Mouse (Mus musculus): ENCODE results near the gene Sebox.

The Sebox gene

DNA sequence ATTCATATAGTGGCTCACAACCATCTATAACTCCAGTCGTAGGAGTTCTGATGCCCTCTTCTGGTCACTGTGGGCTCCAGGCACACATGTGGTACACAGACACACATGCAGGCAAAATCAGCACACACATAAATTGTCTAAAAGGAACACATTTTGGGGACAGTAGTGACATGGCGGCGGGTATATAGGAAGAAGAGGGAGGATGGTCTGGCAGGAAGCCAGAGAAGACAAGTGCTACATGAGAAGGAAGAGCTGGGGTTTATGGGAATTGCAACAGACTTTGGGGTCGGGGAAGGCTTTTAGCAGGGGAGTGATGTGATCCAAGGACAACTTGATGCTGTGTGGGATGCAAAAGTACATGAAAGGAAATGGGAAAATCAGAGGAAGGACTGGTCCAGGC, 31.3 kb downstream of the Sebox start:
- DNase-seq (ENCODE audit: low spot score in 2 of 2), result no peak

DNA sequence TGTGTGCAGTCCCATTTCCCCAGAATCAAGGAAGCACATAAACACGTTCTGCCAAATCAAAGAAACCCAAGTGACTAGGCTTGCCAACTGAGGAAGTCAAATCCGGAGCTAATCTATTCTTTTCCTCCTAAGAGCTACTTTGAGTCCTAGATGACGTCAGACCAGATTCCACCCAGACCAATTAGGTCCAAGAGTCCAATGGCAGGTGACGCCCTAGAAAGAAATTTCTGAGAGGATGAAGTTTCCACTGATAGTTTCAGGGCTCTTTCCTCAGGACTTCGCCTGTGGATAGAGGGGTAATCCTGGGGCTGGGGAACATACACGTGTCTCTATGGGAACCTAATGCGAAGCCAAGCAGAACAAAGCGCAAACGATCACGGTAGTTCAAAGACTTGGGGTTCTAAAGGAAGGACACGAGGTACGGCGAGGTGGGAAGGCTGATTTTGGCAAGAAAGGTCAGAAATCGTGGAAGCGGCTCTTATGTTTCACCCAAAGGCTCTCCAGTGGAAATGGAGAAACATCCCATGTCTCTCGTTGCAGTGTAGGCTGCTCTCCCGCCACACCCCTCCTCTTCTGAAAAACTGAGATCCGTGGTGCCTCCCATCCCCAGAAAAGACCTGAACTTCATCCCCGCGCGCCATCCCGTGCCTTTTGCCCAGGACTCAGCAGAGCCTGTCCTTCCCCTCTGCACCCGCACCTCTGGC, 32.3 kb downstream of the Sebox start:
- no peak for DNase-seq (ENCODE audit: low spot score in 2 of 2)

DNA sequence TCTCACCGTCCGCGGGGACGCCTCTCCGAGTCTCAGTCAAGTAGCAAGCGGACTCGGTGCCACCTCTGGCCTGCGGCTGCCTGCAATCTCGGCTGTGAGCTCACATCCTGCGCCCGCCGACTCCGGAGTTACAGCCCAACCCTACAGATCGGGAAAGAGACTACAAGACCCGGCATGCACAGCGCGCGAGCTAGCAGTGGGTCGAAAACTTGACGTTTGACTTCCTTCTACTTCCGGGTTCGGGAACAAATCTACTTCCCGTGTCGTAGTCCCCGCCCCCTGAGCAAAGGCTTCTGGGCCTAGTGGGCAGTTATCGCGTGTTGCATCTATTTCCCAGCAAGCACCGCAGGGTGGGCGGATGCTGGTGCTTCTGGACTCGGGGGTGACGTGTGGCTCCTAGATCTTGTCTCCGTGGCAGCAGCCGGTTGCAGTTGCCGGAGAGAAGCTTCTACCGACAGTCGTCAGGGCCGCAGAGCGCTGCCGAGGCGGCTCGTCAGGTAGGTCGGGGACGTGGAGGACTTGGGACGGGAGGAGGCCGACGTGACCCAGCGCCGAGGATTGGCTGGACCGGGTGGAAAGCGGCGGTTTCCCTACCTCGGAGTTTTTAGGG, 32.9 kb downstream of the Sebox start, which contains the start of the genes Tnfaip1 and Ift20:
TSS of gene Tnfaip1 (minus strand) at position 253 of the 610 bp plus-strand sequence.
TSS of gene Ift20 (plus strand) at position 282 of the 610 bp plus-strand sequence.
- peak; percentile 96 to 97 for DNase-seq (ENCODE audit: low spot score in 2 of 2)

DNA sequence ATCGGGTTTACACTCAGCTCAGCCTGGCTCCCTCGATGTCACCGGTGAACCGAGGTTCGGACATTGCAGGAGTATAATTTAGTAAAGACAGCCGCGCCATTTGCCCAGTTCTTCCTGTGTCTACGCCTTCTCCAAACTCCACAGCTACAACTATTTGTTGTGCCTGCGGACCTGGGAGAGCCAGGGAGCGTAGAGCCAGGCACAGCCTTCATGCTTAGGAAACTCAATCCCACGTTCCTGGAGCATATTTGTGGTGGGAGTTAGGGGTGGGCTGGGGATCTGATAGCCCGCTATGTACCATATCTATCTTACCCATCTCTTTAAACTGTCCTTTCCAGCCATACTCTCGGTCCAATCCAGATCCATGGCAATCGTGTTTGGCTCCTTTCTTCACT, 33.4 kb downstream of the Sebox start:
- DNase-seq (ENCODE audit: low spot score in 2 of 2), result no peak

DNA sequence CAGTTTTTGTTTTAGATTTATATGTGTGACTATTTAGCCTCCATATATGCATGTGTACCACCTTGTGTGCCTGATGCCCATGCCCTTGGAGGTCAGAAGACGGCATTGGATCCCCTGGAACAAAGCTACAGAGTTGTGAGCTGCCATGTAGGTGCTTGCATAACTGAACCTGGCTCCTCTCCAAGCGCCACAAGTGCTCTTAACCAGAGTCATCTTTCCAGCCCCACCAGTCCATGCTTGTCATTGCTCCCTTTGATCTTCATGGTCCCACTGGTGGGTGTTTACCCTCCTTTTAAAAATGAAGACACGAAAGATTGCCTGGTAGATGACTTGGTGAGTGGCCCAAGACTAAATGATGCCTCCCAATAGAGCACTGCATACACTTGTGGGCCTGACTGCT, 37.1 kb downstream of the Sebox start:
- no peak for DNase-seq (ENCODE audit: low spot score in 2 of 2)

DNA sequence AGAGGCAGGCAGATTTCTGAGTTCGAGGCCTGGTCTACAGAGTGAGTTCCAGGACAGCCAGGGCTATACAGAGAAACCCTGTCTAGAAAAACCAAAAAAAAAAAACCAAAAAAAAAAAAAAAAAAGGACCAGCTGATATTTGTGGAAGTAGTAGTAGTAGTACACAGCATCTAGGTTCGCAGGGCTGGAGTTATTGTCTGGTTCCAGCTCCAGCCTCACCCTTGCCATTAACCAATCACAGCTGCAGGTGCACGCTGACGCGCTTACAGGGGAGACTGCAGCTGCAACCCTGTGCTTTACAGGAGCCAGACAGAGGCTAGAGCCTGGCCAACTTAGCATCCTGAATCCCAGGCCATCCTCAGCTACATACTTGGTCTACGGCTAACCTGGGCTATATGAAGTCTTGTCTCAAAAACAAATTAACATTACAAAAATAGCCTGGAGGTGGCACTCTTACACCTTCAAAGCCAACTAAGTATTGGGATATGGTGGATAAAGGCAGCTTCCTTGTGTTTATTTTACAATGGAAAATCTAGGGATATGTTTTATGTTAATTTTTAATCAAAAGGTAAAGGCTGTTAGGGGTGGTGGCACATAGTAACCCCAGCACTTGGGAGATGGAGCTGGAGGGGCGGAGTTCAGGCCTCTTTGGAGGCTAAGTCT, 41.3 kb downstream of the Sebox start:
- DNase-seq (ENCODE audit: low spot score in 2 of 2), result no peak

DNA sequence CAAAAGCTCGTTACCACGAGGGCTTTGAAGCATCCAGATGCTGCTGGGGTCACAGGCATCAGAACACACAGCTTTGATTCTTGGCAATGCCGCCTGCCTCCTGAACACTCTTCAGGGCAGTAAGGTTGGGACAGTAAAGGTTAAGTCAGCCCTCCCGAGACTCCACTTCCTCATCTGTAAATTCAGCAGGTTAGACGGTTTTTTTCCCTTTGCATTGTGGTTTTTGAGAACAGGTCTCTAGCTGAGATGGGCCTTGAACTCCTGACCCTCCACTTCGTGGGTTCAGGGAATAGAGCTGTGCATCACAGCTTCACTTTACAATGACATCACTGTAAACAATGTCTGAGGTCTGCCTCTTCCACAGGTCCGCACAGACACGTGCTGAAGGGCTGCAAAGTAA, 41.9 kb downstream of the Sebox start:
- no peak for DNase-seq (ENCODE audit: low spot score in 2 of 2)

DNA sequence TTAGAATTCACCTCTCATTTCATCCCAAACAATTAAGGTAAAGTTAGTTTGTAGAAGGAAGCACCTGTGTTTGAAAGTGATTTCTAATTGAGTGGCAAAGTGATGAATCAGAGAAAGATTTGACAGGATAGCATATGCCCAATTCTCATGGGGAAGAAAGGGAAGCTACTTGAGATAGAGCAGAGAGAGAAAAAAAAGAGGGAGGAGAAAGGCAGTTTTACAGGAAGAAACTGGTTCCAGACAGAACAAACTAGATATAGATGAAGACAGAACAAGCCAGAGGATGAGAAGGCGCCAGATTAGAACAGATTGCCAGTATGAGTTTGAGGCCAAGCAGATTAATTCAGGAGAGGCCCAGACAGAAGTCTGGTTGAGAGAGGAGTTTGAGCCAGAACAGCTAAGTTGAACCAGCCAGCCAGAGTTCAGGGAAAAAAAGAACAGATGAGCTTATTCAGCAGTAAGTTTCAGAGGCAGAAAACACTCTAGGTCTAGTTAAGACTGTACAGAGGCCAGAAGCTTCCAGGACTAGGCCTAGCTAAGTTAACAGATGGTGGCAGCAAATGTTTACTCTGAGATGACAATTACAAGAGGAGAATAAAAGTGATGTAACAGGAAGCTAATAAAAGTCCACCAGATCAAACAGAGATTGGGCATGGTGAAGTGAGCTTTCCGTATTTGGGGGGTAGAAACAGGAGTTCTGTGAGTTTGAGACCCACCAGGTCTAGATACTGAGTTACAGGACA, 44.6 kb downstream of the Sebox start:
- DNase-seq (ENCODE audit: low spot score in 2 of 2), result no peak

DNA sequence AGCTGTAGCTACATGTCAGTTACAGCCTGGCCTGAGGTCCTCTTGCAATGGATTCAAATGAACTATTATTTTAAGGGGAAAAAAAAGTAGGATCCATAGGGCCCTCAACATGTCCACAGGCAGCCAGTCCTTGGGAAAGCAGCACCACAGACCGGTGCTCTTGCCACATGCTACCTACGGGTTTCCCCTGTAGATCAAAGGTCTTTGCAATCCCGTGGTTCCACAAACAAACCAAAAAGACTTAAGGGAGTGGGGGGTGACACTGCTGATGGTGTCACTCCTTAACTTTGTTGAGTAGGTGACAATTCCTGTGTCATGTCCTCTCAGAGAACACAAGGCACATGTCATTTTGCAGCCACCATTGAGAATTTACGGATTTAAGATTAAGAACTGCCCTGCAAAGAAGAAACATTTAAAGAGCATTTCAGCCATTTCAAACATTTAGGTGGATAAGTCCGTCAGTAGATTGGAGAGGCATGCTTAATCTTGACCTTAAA, 46.3 kb downstream of the Sebox start:
- DNase-seq (ENCODE audit: low spot score in 2 of 2), result no peak

DNA sequence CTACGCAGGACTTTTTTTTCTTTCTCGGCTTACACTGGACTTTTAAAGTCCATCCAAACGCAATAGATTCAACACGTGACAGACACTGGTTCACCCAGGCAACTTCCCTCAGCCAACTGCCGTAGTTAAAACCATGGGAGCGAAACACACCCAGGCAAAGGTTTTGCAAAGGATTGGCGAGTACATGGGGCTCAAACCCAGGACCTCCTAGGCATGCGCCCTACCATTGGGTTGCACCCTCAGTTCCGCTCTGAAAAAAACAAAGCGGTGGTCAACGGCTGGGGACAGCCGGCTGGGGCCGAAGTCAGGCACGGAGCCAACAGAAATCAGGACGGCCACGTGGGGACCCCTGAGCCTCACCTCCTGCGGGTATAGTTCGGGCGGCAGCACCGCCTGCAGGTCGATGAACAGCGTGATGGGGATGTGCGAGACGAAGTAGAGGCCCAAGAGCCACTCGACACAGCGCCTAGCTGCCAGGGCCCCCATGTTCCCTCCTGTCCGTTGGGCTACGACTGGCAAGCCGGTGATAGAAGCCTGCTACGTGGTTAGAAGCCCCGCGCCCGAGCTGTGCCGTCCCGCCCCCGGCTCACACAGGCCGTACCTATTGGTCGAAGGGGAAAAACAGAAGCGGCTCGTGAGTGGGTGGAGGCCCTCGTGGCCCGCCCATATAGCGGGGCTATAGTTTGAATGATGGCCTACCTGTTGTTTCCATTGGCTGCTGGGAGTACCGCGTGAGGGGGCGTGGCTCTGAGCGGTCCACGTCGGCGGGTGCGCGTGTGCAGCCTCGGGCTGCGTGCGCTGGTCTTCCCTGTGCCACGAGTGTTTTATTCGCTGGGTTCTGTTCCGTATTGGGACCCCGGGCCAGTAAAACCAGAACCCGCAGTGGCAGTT, 47.2 kb downstream of the Sebox start, which contains the start of gene Tmem97:
TSS of gene Tmem97 (minus strand) at position 610 of the 891 bp plus-strand sequence.
- peak; percentile 93 to 95 for DNase-seq (ENCODE audit: low spot score in 2 of 2)

DNA sequence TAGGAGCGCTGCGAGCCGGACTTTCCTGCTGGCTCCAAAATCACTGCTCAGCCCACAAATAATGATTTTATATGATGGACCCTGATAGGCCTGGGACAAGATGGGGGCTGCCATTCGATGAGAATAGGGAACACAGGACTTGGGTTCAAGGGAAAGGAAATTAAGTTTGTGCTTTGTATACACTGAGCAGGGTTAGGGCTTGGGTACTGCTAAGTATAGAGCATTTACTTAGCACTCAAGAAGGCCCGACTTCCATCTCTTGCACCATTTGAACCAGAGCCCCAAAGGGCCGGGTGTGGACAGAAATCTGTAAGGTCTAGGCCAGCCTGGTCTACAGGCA, 47.8 kb downstream of the Sebox start:
- no peak for DNase-seq (ENCODE audit: low spot score in 2 of 2)

All from urinary bladder, postnatal 4 days (tissue).